Mouse (Mus musculus): ENCODE measurements around the gene Socs1.

The Socs1 gene

DNA sequence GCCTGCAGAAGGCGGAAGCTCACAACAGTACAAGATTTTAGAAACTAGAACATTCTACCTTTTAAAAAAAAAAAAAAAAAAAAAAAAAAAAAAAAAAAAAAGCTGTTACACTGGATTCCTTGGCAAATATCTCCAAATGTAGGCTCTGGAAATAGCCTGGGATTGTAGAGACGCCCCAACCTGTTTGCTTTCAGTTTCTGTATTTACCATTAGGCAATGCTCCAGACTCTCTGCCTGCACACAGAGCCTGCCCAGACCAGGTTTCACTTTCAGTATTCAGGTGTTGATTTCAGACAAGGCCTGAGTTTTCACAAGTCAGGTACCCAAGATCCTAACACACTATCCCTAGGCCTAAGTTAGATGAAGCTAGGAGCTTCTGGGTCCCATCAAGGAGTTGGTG, 44.3 kb downstream of the Socs1 start:
- 0 out of 2 replicates have a peak, but pooled peaks cover 8% of the 10 kb centered on the region for H3K36me3 ChIP-seq (ENCODE audit: insufficient read depth, low read length)
- TF ChIP-seq NANOG (IDR thresholded peaks at IDR 0.05; ENCODE audit: borderline replicate concordance, low read length) (no peak), CTCF (conservative IDR thresholded peaks at IDR 0.05; ENCODE audit: low read length) (no peak)
- H3K9me3 ChIP-seq (ENCODE audit: low read length) = no peaks in the 10 kb centered on the region
- peaks cover 2% of the 10 kb centered on the region; the same call in 1 of the 2 replicates for H3K27me3 ChIP-seq (ENCODE audit: insufficient read depth, low read length)
- H3K4me1 ChIP-seq (replicated peaks; ENCODE audit: low read depth, low read length) = peaks cover 55% of the 10 kb centered on the region
- H3K4me3 ChIP-seq (replicated peaks; ENCODE audit: low read length) = no peak overlapping the region

GRCm38 (mm10) chr16:10739854-10740398, 45.4 kb downstream of the Socs1 start:
- Histone ChIP-seq H3K4me3 (replicated peaks; ENCODE audit: low read length) (peak overlapping the region; percentile 43), H3K9me3 (ENCODE audit: low read length) (no peaks in the 10 kb centered on the region), H3K36me3 (ENCODE audit: insufficient read depth, low read length) (0 out of 2 replicates have a peak, but pooled peaks cover 8% of the 10 kb centered on the region), H3K4me1 (replicated peaks; ENCODE audit: low read depth, low read length) (peaks cover 55% of the 10 kb centered on the region), H3K27me3 (ENCODE audit: insufficient read depth, low read length) (no peaks in the 10 kb centered on the region; the same call in 1 of the 2 replicates)
- no peak for TF ChIP-seq CTCF (conservative IDR thresholded peaks at IDR 0.05; ENCODE audit: low read length)
- TF ChIP-seq POU5F1 (IDR thresholded peaks at IDR 0.05; ENCODE audit: borderline replicate concordance, low read length) = no peak
- TF ChIP-seq NANOG (IDR thresholded peaks at IDR 0.05; ENCODE audit: borderline replicate concordance, low read length) = no peak

DNA sequence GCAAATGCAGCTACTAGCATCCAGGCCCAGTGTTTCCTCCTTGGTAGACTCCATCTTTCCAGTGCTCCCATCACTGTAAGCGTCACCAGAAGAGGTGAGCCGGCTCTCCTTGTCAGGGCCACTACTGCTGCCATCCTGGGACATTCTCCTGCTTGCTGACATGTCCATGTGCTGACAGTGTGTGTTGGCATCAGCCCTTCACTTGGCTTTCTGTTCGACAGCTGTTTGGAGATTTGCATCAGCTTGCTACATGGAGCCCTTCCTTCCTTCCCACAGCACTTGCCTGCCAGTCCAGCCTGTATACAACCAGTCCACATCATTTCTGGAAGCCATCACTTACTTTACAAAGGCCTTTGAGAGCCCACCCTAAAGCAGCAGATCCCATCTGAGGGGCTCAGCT, 46.5 kb downstream of the Socs1 start:
- H3K4me1 ChIP-seq (replicated peaks; ENCODE audit: low read depth, low read length) = peaks cover 50% of the 10 kb centered on the region
- 0 out of 2 replicates have a peak, but pooled peaks cover 8% of the 10 kb centered on the region for H3K36me3 ChIP-seq (ENCODE audit: insufficient read depth, low read length)
- no peaks in the 10 kb centered on the region; the same call in 1 of the 2 replicates for H3K27me3 ChIP-seq (ENCODE audit: insufficient read depth, low read length)
- no peak overlapping the region for H3K4me3 ChIP-seq (replicated peaks; ENCODE audit: low read length)
- TF ChIP-seq POU5F1 (IDR thresholded peaks at IDR 0.05; ENCODE audit: borderline replicate concordance, low read length) (no peak), CTCF (conservative IDR thresholded peaks at IDR 0.05; ENCODE audit: low read length) (no peak), NANOG (IDR thresholded peaks at IDR 0.05; ENCODE audit: borderline replicate concordance, low read length) (no peak)
- H3K9me3 ChIP-seq (ENCODE audit: low read length) = no peaks in the 10 kb centered on the region

- TF ChIP-seq CTCF (conservative IDR thresholded peaks at IDR 0.05; ENCODE audit: low read length) (no peak), NANOG (IDR thresholded peaks at IDR 0.05; ENCODE audit: borderline replicate concordance, low read length) (no peak), POU5F1 (IDR thresholded peaks at IDR 0.05; ENCODE audit: borderline replicate concordance, low read length) (no peak)
- peaks cover 48% of the 10 kb centered on the region for H3K4me1 ChIP-seq (replicated peaks; ENCODE audit: low read depth, low read length)
- H3K9me3 ChIP-seq (ENCODE audit: low read length) = no peaks in the 10 kb centered on the region
- 0 out of 2 replicates have a peak, but pooled peaks cover 12% of the 10 kb centered on the region for H3K36me3 ChIP-seq (ENCODE audit: insufficient read depth, low read length)
- H3K4me3 ChIP-seq (replicated peaks; ENCODE audit: low read length) = no peak overlapping the region
- no peaks in the 10 kb centered on the region; the same call in 1 of the 2 replicates for H3K27me3 ChIP-seq (ENCODE audit: insufficient read depth, low read length)
These were observed 47.8 kb downstream of the Socs1 start for GRCm38 (mm10) chr16:10737571-10737970.

- peaks cover 13% of the 10 kb centered on the region; the same call in 1 of the 2 replicates for H3K36me3 ChIP-seq (ENCODE audit: insufficient read depth, low read length)
- no peak overlapping the region for H3K4me3 ChIP-seq (replicated peaks; ENCODE audit: low read length)
- no peak for TF ChIP-seq POU5F1 (IDR thresholded peaks at IDR 0.05; ENCODE audit: borderline replicate concordance, low read length)
- no peak for TF ChIP-seq CTCF (conservative IDR thresholded peaks at IDR 0.05; ENCODE audit: low read length)
- TF ChIP-seq NANOG (IDR thresholded peaks at IDR 0.05; ENCODE audit: borderline replicate concordance, low read length) = no peak
- H3K9me3 ChIP-seq (ENCODE audit: low read length) = no peaks in the 10 kb centered on the region
- peaks cover 40% of the 10 kb centered on the region for H3K4me1 ChIP-seq (replicated peaks; ENCODE audit: low read depth, low read length)
- H3K27me3 ChIP-seq (ENCODE audit: insufficient read depth, low read length) = no peaks in the 10 kb centered on the region; the same call in 1 of the 2 replicates
These were observed 49.0 kb downstream of the Socs1 start for GRCm38 (mm10) chr16:10736364-10736763.

- no peaks in the 10 kb centered on the region; the same call in 1 of the 2 replicates for H3K27me3 ChIP-seq (ENCODE audit: insufficient read depth, low read length)
- TF ChIP-seq NANOG (IDR thresholded peaks at IDR 0.05; ENCODE audit: borderline replicate concordance, low read length) = no peak
- no peak for TF ChIP-seq CTCF (conservative IDR thresholded peaks at IDR 0.05; ENCODE audit: low read length)
- TF ChIP-seq POU5F1 (IDR thresholded peaks at IDR 0.05; ENCODE audit: borderline replicate concordance, low read length) = no peak
- peaks cover 38% of the 10 kb centered on the region for H3K4me1 ChIP-seq (replicated peaks; ENCODE audit: low read depth, low read length)
- no peak overlapping the region for H3K4me3 ChIP-seq (replicated peaks; ENCODE audit: low read length)
- no peaks in the 10 kb centered on the region for H3K9me3 ChIP-seq (ENCODE audit: low read length)
- H3K36me3 ChIP-seq (ENCODE audit: insufficient read depth, low read length) = peaks cover 16% of the 10 kb centered on the region; the same call in 1 of the 2 replicates
These were observed 49.6 kb downstream of the Socs1 start for GRCm38 (mm10) chr16:10735781-10736180.

DNA sequence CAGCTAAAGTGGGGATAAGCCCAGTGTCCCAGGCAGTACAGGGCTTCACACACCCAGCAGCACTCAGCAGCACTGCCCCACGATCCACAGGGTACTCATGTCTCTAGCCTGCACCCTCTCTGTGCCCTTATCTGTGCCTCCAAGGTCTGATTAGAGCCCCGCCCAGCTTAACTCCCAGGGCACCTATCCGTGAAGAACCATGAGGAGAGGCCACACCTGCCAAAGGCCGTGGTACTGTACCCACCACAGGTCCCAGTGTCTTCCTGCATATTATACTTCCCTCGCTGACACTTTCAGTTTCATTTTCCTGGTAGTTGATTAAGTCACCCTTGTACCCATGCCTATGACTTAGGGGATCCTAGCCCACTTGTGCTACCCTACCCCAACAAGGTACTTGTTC, 52.9 kb downstream of the Socs1 start:
- Histone ChIP-seq H3K27me3 (ENCODE audit: insufficient read depth, low read length) (no peaks in the 10 kb centered on the region), H3K4me1 (replicated peaks; ENCODE audit: low read depth, low read length) (peaks cover 10% of the 10 kb centered on the region), H3K4me3 (replicated peaks; ENCODE audit: low read length) (no peak overlapping the region), H3K36me3 (ENCODE audit: insufficient read depth, low read length) (peaks cover 16% of the 10 kb centered on the region; the same call in 1 of the 2 replicates), H3K9me3 (ENCODE audit: low read length) (no peaks in the 10 kb centered on the region)
- no peak for TF ChIP-seq POU5F1 (IDR thresholded peaks at IDR 0.05; ENCODE audit: borderline replicate concordance, low read length)
- no peak for TF ChIP-seq CTCF (conservative IDR thresholded peaks at IDR 0.05; ENCODE audit: low read length)
- TF ChIP-seq NANOG (IDR thresholded peaks at IDR 0.05; ENCODE audit: borderline replicate concordance, low read length) = no peak

Measured in E14TG2a.4 (cell line).